ENCODE assay signal across 27 mouse cellular contexts in genomic region chr2:103919488-103919887, GRCm38 (mm10).
"Had no signal": no experiment of that assay in that cellular context is flagged by ENCODE, and none has a peak within 500 bp of the region (broad histone marks: within the 10 kb centered on the region; RNA-seq: fewer than 3 reads in every experiment).

No protein-coding gene starts in this region.

- DNase-seq: gastrocnemius, adult 2 months; gastrocnemius, postnatal 10 days; gastrocnemius, postnatal 25 days; heart, adult 18-20 months; heart, postnatal 10 days; heart, postnatal 4 days; kidney, adult 11 months; kidney, adult 2 months; kidney, adult 9 months; kidney, postnatal 14 days; kidney, postnatal 36 days; layer of hippocampus, adult 9-11 months; layer of hippocampus, postnatal 36 days; left cerebral cortex, postnatal 4 days had no signal

- H3K27ac ChIP-seq: gastrocnemius, adult 2 months; heart, embryonic 10.5 days; hindbrain, embryonic 10.5 days; hindbrain, embryonic 12.5 days; hindbrain, embryonic 14.5 days; kidney, embryonic 15.5 days; kidney, postnatal 0 days; limb, embryonic 13.5 days; limb, embryonic 15.5 days; liver, embryonic 12.5 days; liver, embryonic 14.5 days had no signal

- H3K27me3 ChIP-seq: heart, embryonic 12.5 days; hindbrain, embryonic 12.5 days; kidney, embryonic 15.5 days; limb, embryonic 13.5 days; limb, embryonic 15.5 days; liver, embryonic 12.5 days had no signal

- H3K4me2 ChIP-seq: heart, embryonic 12.5 days; hindbrain, embryonic 12.5 days; hindbrain, embryonic 14.5 days; kidney, embryonic 15.5 days; limb, embryonic 13.5 days; limb, embryonic 15.5 days; liver, embryonic 12.5 days had no signal

- H3K36me3 ChIP-seq: heart, embryonic 10.5 days; heart, embryonic 12.5 days; hindbrain, embryonic 10.5 days; hindbrain, embryonic 12.5 days; kidney, embryonic 15.5 days; limb, embryonic 13.5 days; limb, embryonic 15.5 days had no signal

- H3K9ac ChIP-seq: heart, embryonic 12.5 days; hindbrain, embryonic 12.5 days; hindbrain, embryonic 14.5 days; kidney, embryonic 15.5 days; limb, embryonic 13.5 days; limb, embryonic 15.5 days; liver, embryonic 12.5 days; liver, embryonic 14.5 days had no signal

- H3K4me1 ChIP-seq: heart, embryonic 10.5 days; heart, embryonic 12.5 days; hindbrain, embryonic 10.5 days; hindbrain, embryonic 12.5 days; kidney, embryonic 15.5 days; limb, embryonic 13.5 days; limb, embryonic 15.5 days had no signal

- H3K9me3 ChIP-seq: heart, embryonic 10.5 days; heart, embryonic 12.5 days; hindbrain, embryonic 10.5 days; hindbrain, embryonic 12.5 days; kidney, embryonic 15.5 days; limb, embryonic 13.5 days; limb, embryonic 15.5 days; liver, embryonic 12.5 days had no signal

- H3K4me3 ChIP-seq: gastrocnemius, adult 2 months; heart, embryonic 10.5 days; heart, embryonic 12.5 days; hindbrain, embryonic 10.5 days; hindbrain, embryonic 12.5 days; kidney, embryonic 15.5 days; limb, embryonic 13.5 days; limb, embryonic 15.5 days; liver, embryonic 12.5 days had no signal

- ATAC-seq: hindbrain, embryonic 16.5 days; intestine, embryonic 16.5 days; liver, embryonic 12.5 days had no signal
